Mouse (Mus musculus) liver, embryonic 13.5 days (tissue): ENCODE measurements around the gene Nol4l. TPM values are rescaled to one million over a fixed set of nuclear protein-coding genes. Genes with fewer than 3 reads are reported as not detected.

Experiments
- polyA plus RNA-seq: library from polyadenylated mRNA; unstranded; fragments of >200 nt; fragmentation: Nextera tagmentation; extraction: Ambion mirVana; gene quantifications from 2 replicates; pipeline ENCODE4 v1.2.1, GENCODE M21; 2015

The Nol4l gene
- polyA plus RNA-seq, 1 experiment from 2014 or later, result 5.4 TPM

Other genes starting within 250 kb of the Nol4l start
- gene Kif3b, start 238.6 kb downstream of the Nol4l start, polyA plus RNA-seq, result 1.8 and 2.2 TPM in 2 replicates
- 5.6 and 5.9 TPM in 2 replicates for gene Asxl1, start 184.1 kb downstream of the Nol4l start, polyA plus RNA-seq
- not detected in 2 replicates for gene 4930404H24Rik, start 37.2 kb downstream of the Nol4l start, polyA plus RNA-seq
- gene Commd7, start 102.8 kb upstream of the Nol4l start, polyA plus RNA-seq, result 39.8 and 39.9 TPM in 2 replicates
- 8.2 and 8.6 TPM in 2 replicates for gene Dnmt3b, start 119.5 kb upstream of the Nol4l start, polyA plus RNA-seq
- gene Dnmt3c, start 166.7 kb upstream of the Nol4l start, polyA plus RNA-seq, result 0.38 and 0.49 TPM in 2 replicates
- gene Mapre1, start 211.3 kb upstream of the Nol4l start, polyA plus RNA-seq, result 161 and 202 TPM in 2 replicates
- 0.06 TPM in 1 of 2 replicates, not detected in the other for gene Efcab8, start 250.0 kb upstream of the Nol4l start, polyA plus RNA-seq